In genomic region chr1:43934416-43934810, GRCm38 (mm10) we compare ENCODE assay signal across 8 mouse cellular contexts. TPM values are rescaled to one million over a fixed set of nuclear protein-coding genes. Genes with fewer than 3 reads are reported as not detected.
DNase-seq lines count a peak whose midpoint lies in the region; ATAC-seq and TF ChIP-seq lines count a peak whose summit lies in the region.

No protein-coding gene starts in this region.

- H3K9ac ChIP-seq in heart, postnatal 0 days (replicated peaks; ENCODE audit: low read depth, low read length): peak overlapping the region; percentile 100
- H3K9ac ChIP-seq in midbrain, embryonic 12.5 days (replicated peaks): peak overlapping the region; percentile 92

- H3K9me3 ChIP-seq in heart, postnatal 0 days (replicated peaks; ENCODE audit: control insufficient read depth, low read length): no peaks in the 10 kb centered on the region
- no peaks in the 10 kb centered on the region for H3K9me3 ChIP-seq in hindbrain, embryonic 10.5 days
- no peaks in the 10 kb centered on the region for H3K9me3 ChIP-seq in midbrain, embryonic 12.5 days

- no peaks in the 10 kb centered on the region; the same call in 1 of the 2 replicates for H3K36me3 ChIP-seq in heart, postnatal 0 days (replicated peaks; ENCODE audit: control insufficient read depth, insufficient read depth, low read length)
- no peaks in the 10 kb centered on the region for H3K36me3 ChIP-seq in hindbrain, embryonic 10.5 days
- H3K36me3 ChIP-seq in midbrain, embryonic 12.5 days: no peaks in the 10 kb centered on the region

- DNase-seq in heart, postnatal 0 days (ENCODE audit: low spot score): peak; percentile 6
- DNase-seq in heart, adult 11 months: no peak
- DNase-seq in MEL-GATA-1-ER (ENCODE audit: extremely low read depth, low read depth): peak; percentile 32
- DNase-seq in hindbrain, embryonic 10.5 days (ENCODE audit: low spot score): no peak
- no peak for DNase-seq in Muller cell, postnatal 12 days (ENCODE audit: inconsistent ontology term)
- DNase-seq in urinary bladder, adult 2 months (ENCODE audit: low spot score): no peak

- WGBS in heart, postnatal 0 days: 1% methylated on average over 17 of the region's 17 CpGs
- 2% methylated on average over 17 of the region's 17 CpGs for WGBS in hindbrain, embryonic 10.5 days
- WGBS in midbrain, embryonic 12.5 days: 2% methylated on average over 17 of the region's 17 CpGs

- ATAC-seq in heart, postnatal 0 days (ENCODE audit: insufficient read depth, low read depth): no peak
- no peak for ATAC-seq in midbrain, embryonic 12.5 days (ENCODE audit: low FRiP score, low read depth)
- no peak for ATAC-seq in frontal cortex, adult (ENCODE audit: low TSS enrichment)

- H3K4me3 ChIP-seq in heart, postnatal 0 days (ENCODE audit: low read depth, low read length): peak overlapping the region; percentile 100
- peak overlapping the region; percentile 88 for H3K4me3 ChIP-seq in hindbrain, embryonic 10.5 days
- H3K4me3 ChIP-seq in midbrain, embryonic 12.5 days: peak overlapping the region; percentile 99

- no peak for TF ChIP-seq CTCF in heart, postnatal 0 days (IDR thresholded peaks at IDR 0.05; ENCODE audit: low read depth)

- H3K4me1 ChIP-seq in heart, postnatal 0 days (ENCODE audit: control insufficient read depth, insufficient read depth): peaks cover 14% of the 10 kb centered on the region; the same call in 1 of the 2 replicates
- peaks cover 15% of the 10 kb centered on the region for H3K4me1 ChIP-seq in hindbrain, embryonic 10.5 days (replicated peaks)
- peaks cover 15% of the 10 kb centered on the region for H3K4me1 ChIP-seq in midbrain, embryonic 12.5 days

- peak overlapping the region; percentile 82 for H3K4me2 ChIP-seq in heart, postnatal 0 days (ENCODE audit: low read depth, low read length)
- peak overlapping the region; percentile 62 for H3K4me2 ChIP-seq in midbrain, embryonic 12.5 days (replicated peaks)

- TF ChIP-seq EP300 in heart, postnatal 0 days (IDR thresholded peaks at IDR 0.05; ENCODE audit: low read depth): no peak

- H3K27ac ChIP-seq in heart, postnatal 0 days (ENCODE audit: low read depth): peak overlapping the region; percentile 100
- peak overlapping the region; percentile 94 for H3K27ac ChIP-seq in hindbrain, embryonic 10.5 days
- peak overlapping the region; percentile 89 for H3K27ac ChIP-seq in midbrain, embryonic 12.5 days (replicated peaks)

- no peaks in the 10 kb centered on the region for H3K27me3 ChIP-seq in heart, postnatal 0 days (ENCODE audit: control insufficient read depth, insufficient read depth, low read length)
- H3K27me3 ChIP-seq in hindbrain, embryonic 10.5 days (ENCODE audit: insufficient read depth, poor library complexity, severe bottlenecking): no peaks in the 10 kb centered on the region
- no peaks in the 10 kb centered on the region for H3K27me3 ChIP-seq in midbrain, embryonic 12.5 days

RNA-seq across cellular contexts. Expression of gene Tpp2, which starts 1.0 kb away (rescaled TPM):
- 30.2 and 34.6 TPM in 2 replicates for total RNA-seq in heart, postnatal 0 days (2014; rRNA removed; ENCODE audit: low replicate concordance)
- 28.3 and 30.4 TPM in 2 replicates for polyA plus RNA-seq in heart, postnatal 0 days (2015; fragmentation: Nextera tagmentation; extraction: Ambion mirVana)
- 61.5 and 73.7 TPM in 2 replicates for polyA plus RNA-seq in hindbrain, embryonic 10.5 days (2016; fragmentation: Nextera tagmentation; extraction: Ambion mirVana)
- polyA plus RNA-seq in midbrain, embryonic 12.5 days (2016; fragmentation: Nextera tagmentation; extraction: Ambion mirVana): 69.4 and 73.5 TPM in 2 replicates
- 22.8 and 22.9 TPM in 2 replicates for polyA plus RNA-seq in urinary bladder, adult 2 months (2012; rRNA removed)

Comparison
In these comparisons a context has a peak if more than half of its experiments do, and no peak if none do; other contexts are left out.
1. DNase-seq: peak in heart, postnatal 0 days (single experiment) and MEL-GATA-1-ER (single experiment); none in heart, adult 11 months (single experiment), hindbrain, embryonic 10.5 days (single experiment), Muller cell, postnatal 12 days (single experiment) and urinary bladder, adult 2 months (single experiment).
2. Peak in every context shown above with its lines, with median percentiles within 50 percentile points of each other: H3K27ac ChIP-seq and H3K4me3 ChIP-seq.